Mouse (Mus musculus): ENCODE results near the gene Anapc2. TPM values are rescaled to one million over a fixed set of nuclear protein-coding genes. Genes with fewer than 3 reads are reported as not detected.

The Anapc2 gene
- polyA plus RNA-seq, 1 experiment from 2014 or later, result 54.1 TPM

DNA sequence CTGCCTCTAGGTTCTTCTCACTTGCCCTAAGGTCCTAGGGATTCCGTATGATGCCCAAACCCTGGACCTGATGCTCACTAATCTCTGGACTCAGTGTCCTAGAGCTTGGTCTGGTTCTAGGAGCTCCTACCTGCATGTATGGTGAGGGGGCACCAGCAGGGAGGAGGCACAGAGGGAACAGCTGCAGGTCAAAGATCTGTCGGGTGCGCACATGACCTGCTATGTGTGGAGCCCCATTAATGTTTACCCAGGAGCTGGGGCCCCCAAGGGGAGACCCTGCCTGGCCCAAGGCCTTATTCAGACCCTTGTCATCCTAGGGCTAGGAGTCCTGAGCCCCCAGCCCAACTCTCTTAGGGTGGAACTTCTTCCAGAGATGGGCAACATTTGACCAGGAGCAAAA is 38.2 kb upstream of the Anapc2 start, which contains the start of gene Slc34a3:
Slc34a3 (minus strand) TSS at position 315 of the 400 bp plus-strand sequence.
- WGBS (ENCODE audit: missing documents), result 61% methylated on average over 3 of the region's 3 CpGs
- Histone ChIP-seq H3K79me2 (ENCODE audit: inconsistent target) (no peaks in the 10 kb centered on the region), H3K27ac (no peak within 1 kb of the TSS), H3K36me3 (ENCODE audit: inconsistent target) (no peaks in the 10 kb centered on the region), H3K4me3 (ENCODE audit: inconsistent target) (no peak within 1 kb of the TSS)

DNA sequence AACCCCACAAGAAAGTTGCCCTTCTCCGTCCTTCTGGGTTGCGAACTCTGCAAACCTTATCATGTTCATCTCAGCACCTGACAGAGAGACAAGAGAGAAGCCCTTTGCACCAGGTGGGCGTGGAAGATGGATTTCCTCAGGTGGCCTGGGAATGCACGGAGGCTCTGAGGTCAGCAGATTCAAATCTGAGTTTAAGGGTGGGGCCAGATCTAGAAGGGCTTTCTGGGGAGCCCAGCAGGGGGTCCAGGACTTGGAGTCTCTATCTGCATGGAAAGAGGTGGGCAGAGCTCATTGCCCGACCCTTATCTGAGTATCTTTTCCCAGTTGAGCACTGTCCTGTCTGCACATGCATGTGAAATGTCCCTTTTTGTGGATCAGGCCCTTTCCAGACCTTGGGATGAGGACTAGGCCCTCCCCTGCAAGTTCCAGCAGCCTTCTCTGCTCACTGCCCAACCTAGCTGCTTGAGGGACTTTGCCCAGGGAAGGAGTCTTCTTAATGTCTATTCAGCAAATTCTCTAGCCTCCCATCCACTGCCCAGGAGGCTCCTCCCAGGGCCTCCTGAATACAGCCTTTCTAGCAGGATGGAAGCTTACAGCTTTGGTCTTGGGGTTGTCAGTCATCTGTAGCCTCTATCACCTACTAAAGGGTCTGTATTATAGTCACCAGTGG is 37.6 kb upstream of the Anapc2 start:
- Histone ChIP-seq H3K4me3 (ENCODE audit: inconsistent target) (no peak overlapping the region), H3K79me2 (ENCODE audit: inconsistent target) (no peaks in the 10 kb centered on the region), H3K36me3 (ENCODE audit: inconsistent target) (no peaks in the 10 kb centered on the region), H3K27ac (no peak overlapping the region)
- WGBS (ENCODE audit: missing documents), result 91% methylated on average over 5 of the region's 5 CpGs

DNA sequence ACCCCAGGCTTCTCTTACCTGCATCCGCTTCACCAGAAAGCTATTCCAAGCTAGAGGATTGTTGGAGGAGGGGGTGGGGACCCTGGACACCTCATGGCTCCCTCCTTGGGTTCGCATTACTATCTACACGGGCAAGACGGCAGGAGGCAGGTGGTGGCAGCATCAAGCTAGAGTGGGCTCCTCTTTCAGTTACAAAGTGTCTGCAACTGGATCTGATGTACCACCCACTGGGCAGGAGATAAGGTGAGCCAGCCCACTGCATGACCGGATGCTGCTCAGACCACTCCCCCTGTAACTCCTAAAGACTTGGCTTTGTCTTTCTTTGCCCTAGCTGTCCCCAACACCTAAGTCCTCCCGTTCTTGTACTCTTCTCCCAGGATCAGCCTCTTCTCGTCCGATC is 35.7 kb upstream of the Anapc2 start, which contains the start of gene Rnf224:
Rnf224 (minus strand) TSS at position 174 of the 400 bp plus-strand sequence.
- 87% methylated on average over 8 of the region's 8 CpGs for WGBS (ENCODE audit: missing documents)
- Histone ChIP-seq H3K36me3 (ENCODE audit: inconsistent target) (no peaks in the 10 kb centered on the region), H3K79me2 (ENCODE audit: inconsistent target) (no peaks in the 10 kb centered on the region), H3K4me3 (ENCODE audit: inconsistent target) (no peak within 1 kb of the TSS), H3K27ac (no peak within 1 kb of the TSS)

DNA sequence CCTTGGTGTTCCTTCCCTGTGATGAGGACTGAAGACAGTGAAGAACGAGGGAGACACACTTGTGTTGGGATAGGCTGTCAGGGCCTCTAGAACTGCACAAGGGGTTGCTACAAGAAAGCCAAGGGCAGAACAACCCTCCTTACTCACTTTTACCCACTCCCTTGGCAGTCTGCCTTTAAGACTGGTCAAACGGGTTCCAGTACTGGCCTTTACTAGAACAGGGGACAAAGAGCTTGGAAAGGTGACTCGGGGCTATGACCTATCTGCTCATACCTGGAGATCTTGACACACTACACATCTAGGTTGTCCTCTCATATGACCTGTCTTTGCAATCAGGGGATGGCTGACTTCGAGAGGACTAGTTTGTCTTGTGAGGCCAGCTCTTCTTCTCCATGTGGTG is 34.8 kb upstream of the Anapc2 start:
- no peaks in the 10 kb centered on the region for H3K36me3 ChIP-seq (ENCODE audit: inconsistent target)
- no peak overlapping the region for H3K27ac ChIP-seq
- H3K4me3 ChIP-seq (ENCODE audit: inconsistent target), result no peak overlapping the region
- 86% methylated on average over 4 of the region's 4 CpGs for WGBS (ENCODE audit: missing documents)
- no peaks in the 10 kb centered on the region for H3K79me2 ChIP-seq (ENCODE audit: inconsistent target)

DNA sequence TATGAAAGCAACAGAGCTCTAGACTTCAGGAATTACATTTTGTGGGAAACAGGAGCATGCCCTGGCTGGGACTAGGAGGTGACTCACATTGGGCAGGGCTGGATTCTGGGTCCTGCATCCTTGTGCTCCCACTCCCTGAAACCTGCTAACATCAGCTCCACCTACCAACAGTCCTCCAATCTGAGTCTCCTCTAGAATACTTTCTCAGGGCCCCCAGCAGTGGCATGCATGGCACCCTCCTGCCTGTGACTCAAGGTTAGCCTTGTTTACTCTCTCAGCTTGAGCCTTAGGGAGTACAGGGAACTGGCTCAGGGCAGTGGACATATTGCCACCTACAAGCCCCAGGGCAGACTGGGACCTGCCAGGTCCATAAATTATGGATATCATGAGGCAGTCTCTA is 34.2 kb upstream of the Anapc2 start:
- H3K27ac ChIP-seq, result no peak overlapping the region
- H3K4me3 ChIP-seq (ENCODE audit: inconsistent target), result no peak overlapping the region
- no peaks in the 10 kb centered on the region for H3K79me2 ChIP-seq (ENCODE audit: inconsistent target)
- no peaks in the 10 kb centered on the region for H3K36me3 ChIP-seq (ENCODE audit: inconsistent target)

DNA sequence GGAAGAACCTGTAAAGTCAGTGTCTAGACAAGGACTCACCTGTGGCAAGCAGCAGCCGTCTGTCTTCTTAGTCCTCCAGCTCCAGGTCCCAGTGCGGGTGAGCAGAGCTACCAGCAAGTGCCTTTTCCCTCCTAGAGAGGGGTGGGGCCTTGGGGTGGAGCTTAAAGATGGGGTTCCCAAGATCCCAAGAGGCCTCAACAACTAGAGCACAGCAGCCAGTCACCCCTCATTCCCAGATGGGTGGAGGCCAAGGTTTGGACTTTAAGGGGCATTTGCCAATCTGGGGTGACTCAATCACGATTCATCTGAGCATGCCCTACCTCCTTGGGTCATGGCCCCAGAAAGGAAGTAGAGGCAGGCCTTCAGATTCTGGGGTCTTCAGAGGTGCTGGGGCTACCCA is 32.5 kb upstream of the Anapc2 start:
- no peak overlapping the region for H3K27ac ChIP-seq
- H3K4me3 ChIP-seq (ENCODE audit: inconsistent target), result no peak overlapping the region
- 79% methylated on average over 3 of the region's 3 CpGs for WGBS (ENCODE audit: missing documents)
- H3K36me3 ChIP-seq (ENCODE audit: inconsistent target), result no peaks in the 10 kb centered on the region
- no peaks in the 10 kb centered on the region for H3K79me2 ChIP-seq (ENCODE audit: inconsistent target)

DNA sequence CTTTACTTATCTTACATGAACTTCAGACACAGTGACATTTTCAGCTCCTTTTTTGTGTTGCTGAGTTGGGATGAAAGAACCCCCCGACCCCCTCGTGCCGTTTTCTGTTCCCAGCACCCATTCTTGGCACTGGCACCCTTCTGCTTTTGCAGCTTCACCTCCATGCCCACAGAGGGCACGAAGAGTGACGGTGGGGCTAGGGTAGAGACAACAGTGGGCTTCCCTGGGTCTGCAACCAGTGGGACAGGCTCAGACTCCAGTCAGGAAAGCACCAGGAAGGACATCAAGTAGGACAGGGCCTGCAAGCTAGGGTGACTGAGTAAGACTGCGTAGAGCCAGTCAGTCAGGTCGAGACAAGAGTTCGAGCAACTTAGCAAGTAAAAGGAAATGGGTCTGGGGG is 32.0 kb upstream of the Anapc2 start:
- no peak overlapping the region for H3K27ac ChIP-seq
- 64% methylated on average over 8 of the region's 8 CpGs for WGBS (ENCODE audit: missing documents)
- H3K4me3 ChIP-seq (ENCODE audit: inconsistent target), result peak overlapping the region; percentile 15; the same call in 1 of the 2 replicates
- no peaks in the 10 kb centered on the region for H3K79me2 ChIP-seq (ENCODE audit: inconsistent target)
- no peaks in the 10 kb centered on the region for H3K36me3 ChIP-seq (ENCODE audit: inconsistent target)

DNA sequence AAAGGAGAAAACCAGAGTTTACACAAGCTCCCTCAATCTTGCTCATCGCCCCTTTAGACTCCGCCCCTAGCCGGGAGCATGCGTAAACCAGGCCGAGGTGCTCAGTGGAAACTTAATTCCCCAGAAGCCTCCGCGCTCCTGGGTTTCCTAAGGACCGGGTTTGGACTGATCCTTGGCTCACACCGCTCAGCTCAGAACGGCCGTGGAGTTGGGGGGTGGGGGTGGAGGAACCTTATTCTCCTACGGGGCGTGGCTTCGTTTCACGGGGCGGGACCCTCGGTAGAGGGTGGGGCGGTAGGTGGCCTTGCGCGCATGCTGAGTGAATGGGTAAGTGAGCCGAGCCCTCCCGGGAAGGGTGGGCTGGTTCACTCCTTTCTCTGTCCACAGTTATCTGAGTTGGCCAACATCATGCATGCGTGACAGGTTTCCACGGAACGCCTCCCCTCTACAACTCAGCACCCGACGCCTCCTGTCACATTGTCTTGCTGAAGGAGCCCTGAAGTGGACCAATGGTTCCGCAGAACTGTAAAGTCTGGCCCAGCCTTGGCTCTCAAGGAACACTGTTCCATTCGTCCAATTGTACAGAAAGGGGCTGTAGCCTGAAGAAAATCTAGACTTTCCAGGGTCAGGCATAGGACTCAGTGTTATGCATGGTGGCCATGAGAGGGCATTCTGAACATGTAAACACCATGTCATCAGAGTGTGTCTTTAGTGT is 31.4 kb upstream of the Anapc2 start:
- Histone ChIP-seq H3K4me3 (ENCODE audit: inconsistent target) (peak overlapping the region; percentile 15; the same call in 1 of the 2 replicates), H3K36me3 (ENCODE audit: inconsistent target) (no peaks in the 10 kb centered on the region), H3K79me2 (ENCODE audit: inconsistent target) (no peaks in the 10 kb centered on the region), H3K27ac (no peak overlapping the region)
- 2% methylated on average over 29 of the region's 29 CpGs for WGBS (ENCODE audit: missing documents)

DNA sequence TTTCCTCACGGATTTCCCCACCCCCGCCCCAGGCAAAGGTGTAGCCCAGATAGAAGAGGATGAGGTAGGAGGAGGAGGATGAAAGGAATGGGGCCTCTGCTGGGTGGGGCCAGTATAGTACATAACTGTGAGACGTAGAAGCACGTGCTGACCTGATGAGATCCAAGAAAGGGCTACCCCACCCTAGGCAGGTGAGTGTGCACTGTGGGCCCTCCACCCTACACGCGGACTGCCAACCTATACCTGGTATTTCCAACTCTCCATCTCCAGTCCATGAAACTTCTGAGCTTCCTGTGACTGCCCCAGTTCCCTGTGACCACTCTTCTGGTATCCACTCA is 30.9 kb upstream of the Anapc2 start:
- H3K79me2 ChIP-seq (ENCODE audit: inconsistent target), result no peaks in the 10 kb centered on the region
- no peak overlapping the region for H3K4me3 ChIP-seq (ENCODE audit: inconsistent target)
- H3K36me3 ChIP-seq (ENCODE audit: inconsistent target), result peaks cover 2% of the 10 kb centered on the region; the same call in 1 of the 2 replicates
- WGBS (ENCODE audit: missing documents), result 29% methylated on average over 6 of the region's 6 CpGs
- H3K27ac ChIP-seq, result no peak overlapping the region

DNA sequence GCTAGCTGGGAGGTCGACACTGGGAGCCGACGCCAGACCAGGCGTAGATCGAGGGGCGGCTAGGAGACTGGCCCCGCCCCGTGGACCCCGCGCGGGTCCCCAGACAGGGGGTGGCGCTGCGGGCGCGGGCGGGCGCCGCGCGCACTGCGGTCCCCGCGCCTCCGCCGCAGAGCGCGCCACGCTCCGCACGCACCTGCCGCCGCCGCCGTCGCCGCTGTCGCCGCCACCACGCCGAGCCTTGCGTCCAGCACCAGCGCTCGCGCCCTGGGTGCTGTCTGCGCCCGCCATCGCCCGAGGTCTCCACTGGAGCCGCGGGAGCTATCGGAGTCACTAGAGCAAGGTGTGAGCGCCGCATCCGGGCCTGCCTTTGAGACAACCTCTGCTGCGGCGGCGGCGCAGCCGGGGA is 30.2 kb upstream of the Anapc2 start, which contains the start of the genes Rnf208 and Cysrt1:
Rnf208 (plus strand) TSS at position 155 of the 406 bp plus-strand sequence.
Cysrt1 (minus strand) TSS at position 352 of the 406 bp plus-strand sequence.
- H3K79me2 ChIP-seq (ENCODE audit: inconsistent target), result no peaks in the 10 kb centered on the region
- H3K36me3 ChIP-seq (ENCODE audit: inconsistent target), result peaks cover 6% of the 10 kb centered on the region; the same call in 1 of the 2 replicates
- under 1% methylated on average over 47 of the region's 59 CpGs for WGBS (ENCODE audit: missing documents)
- no peak within 1 kb of the TSS for H3K27ac ChIP-seq
- H3K4me3 ChIP-seq (ENCODE audit: inconsistent target), result peak within 1 kb of the TSS; percentile 15; the same call in 1 of the 2 replicates

DNA sequence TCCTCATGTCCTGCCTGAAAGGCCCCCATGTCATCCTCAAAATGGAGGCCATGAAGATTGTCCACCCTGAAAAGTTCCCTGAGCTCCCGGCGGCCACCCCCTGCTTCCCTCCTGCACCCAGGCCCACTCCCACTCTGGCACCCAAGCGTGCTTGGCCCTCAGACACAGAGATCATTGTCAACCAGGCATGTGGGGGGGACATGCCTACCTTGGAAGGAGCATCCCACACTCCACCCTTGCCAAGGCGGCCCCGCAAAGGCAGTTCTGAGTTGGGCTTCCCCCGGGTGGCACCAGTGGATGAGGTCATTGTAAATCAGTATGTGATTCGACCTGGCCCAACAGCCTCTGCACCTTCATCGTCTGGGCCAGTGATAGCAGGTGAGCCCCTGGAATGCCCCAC is 28.9 kb upstream of the Anapc2 start:
- Histone ChIP-seq H3K27ac (no peak overlapping the region), H3K79me2 (ENCODE audit: inconsistent target) (no peaks in the 10 kb centered on the region), H3K36me3 (ENCODE audit: inconsistent target) (peaks cover 18% of the 10 kb centered on the region; the same call in 1 of the 2 replicates), H3K4me3 (ENCODE audit: inconsistent target) (no peak overlapping the region)
- WGBS (ENCODE audit: missing documents), result 91% methylated on average over 8 of the region's 8 CpGs

DNA sequence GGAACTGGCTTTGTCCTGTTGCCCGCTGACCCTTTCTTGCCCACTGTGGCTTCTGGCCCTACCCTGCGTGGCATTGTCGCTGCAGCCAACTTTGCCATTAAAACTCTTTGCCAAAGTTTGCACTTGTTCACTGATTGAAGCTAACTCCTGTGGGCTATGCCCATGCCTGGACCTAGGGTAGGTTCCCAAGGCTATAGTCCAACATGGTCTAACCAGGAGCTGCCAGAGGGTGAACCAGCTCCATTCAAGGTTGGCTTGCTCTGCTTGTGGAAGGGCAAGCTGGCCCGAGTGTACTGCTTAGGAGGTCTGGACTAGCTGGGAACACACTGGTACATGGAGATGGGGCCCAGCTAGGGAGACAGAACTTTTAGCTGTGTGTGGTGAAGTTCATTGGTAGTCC is 28.1 kb upstream of the Anapc2 start:
- peaks cover 26% of the 10 kb centered on the region; the same call in 1 of the 2 replicates for H3K36me3 ChIP-seq (ENCODE audit: inconsistent target)
- no peaks in the 10 kb centered on the region for H3K79me2 ChIP-seq (ENCODE audit: inconsistent target)
- 92% methylated on average over 4 of the region's 4 CpGs for WGBS (ENCODE audit: missing documents)
- H3K4me3 ChIP-seq (ENCODE audit: inconsistent target), result no peak overlapping the region
- no peak overlapping the region for H3K27ac ChIP-seq

DNA sequence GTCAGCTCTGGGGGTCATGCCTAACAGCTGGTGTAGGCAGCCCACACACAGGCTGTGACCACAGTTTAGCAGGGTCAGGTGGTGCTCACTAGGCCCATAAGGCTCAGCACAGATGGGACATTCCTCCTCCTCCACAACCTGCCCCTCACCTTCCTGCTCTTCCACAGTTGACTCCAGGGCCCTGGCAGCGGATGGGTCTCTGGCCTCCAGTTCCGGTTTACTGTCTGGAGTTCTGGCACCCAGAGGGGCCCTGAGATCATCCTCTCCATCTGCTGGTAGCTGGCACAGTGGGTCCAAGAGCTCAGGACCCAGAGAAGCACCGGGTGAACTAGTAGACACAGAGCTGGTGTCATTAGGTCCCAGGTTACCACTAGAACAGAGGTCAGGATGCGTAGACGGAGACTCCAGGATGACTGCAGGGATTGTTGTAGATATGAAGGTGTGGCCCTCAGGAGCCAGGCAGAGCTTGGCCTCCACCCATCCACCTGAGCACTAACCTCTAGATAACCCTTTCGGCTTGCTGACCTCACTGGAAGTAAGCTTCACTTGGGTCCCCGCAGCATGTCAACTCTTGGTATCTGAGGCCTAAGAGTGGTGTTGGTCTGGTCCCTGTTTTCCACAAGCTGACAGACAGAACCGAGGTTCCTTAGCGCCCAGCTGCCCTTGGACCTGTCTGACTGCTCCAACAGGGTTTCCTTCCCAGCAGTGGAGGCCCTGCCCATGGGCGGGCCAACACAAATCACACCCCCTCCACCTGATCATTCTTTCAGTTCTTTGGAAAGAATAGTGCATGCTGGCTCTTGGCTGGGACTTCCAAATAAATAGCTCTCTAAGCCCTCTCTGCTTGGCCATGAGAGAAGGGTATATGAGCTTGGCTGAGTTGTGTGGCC is 25.9 kb upstream of the Anapc2 start, which contains the start of gene AL732309.1:
AL732309.1 (minus strand) TSS at position 681 of the 890 bp plus-strand sequence.
- Histone ChIP-seq H3K4me3 (ENCODE audit: inconsistent target) (no peak within 1 kb of the TSS), H3K79me2 (ENCODE audit: inconsistent target) (no peaks in the 10 kb centered on the region), H3K27ac (no peak within 1 kb of the TSS), H3K36me3 (ENCODE audit: inconsistent target) (peaks cover 49% of the 10 kb centered on the region)
- 86% methylated on average over 10 of the region's 10 CpGs for WGBS (ENCODE audit: missing documents)

DNA sequence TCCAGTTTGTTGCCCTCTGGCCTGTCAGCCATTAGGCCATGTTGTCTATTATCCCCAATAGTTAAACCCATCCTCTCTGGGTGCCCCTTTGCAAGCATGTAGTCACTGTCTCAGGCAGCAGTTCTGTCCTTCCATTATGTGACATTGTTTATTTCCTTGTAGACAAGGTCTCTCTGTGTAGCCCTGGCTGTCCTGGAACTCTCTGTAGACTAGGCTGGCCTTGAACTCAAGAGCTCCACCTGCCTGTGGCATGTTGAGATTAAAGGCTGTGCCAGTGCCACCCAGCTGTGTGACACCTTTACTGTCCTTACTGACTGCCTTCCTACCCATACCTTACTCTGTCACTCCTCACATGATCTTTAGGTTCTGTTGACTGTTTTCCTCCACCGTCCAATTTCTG is 19.9 kb upstream of the Anapc2 start:
- peaks cover 45% of the 10 kb centered on the region for H3K36me3 ChIP-seq (ENCODE audit: inconsistent target)
- H3K79me2 ChIP-seq (ENCODE audit: inconsistent target), result peaks cover 19% of the 10 kb centered on the region; the same call in 1 of the 2 replicates
- no peak overlapping the region for H3K4me3 ChIP-seq (ENCODE audit: inconsistent target)
- H3K27ac ChIP-seq, result no peak overlapping the region
- 82% methylated on average over 1 of the region's 1 CpGs for WGBS (ENCODE audit: missing documents)

Measured in macrophage (primary cell).